Mouse (Mus musculus): Measurements from ENCODE around the gene Eif4a2.
A peak's percentile ranks its signal among the peaks of the same experiment; 100 is the strongest.
"Not testable (repeated sequence)": the region's sequence is repeated elsewhere in the genome, so short reads cannot be mapped to it uniquely, and the experiment has no call there.

Eif4a2 gene

GRCm38 (mm10) chr16:23093321-23093953, 13.8 kb upstream of the Eif4a2 start:
- Histone ChIP-seq H3K27me3 (ENCODE audit: insufficient read depth, low read length) (no peaks in the 10 kb centered on the region), H3K36me3 (ENCODE audit: insufficient read depth, low read length) (no peaks in the 10 kb centered on the region), H3K4me3 (replicated peaks; ENCODE audit: low read length) (no peak overlapping the region), H3K9me3 (ENCODE audit: low read length) (peaks cover 17% of the 10 kb centered on the region; the same call in 1 of the 2 replicates), H3K4me1 (replicated peaks; ENCODE audit: low read depth, low read length) (peaks cover 85% of the 10 kb centered on the region)
- TF ChIP-seq NANOG (IDR thresholded peaks at IDR 0.05; ENCODE audit: borderline replicate concordance, low read length) (no peak), CTCF (conservative IDR thresholded peaks at IDR 0.05; ENCODE audit: low read length) (no peak), POU5F1 (IDR thresholded peaks at IDR 0.05; ENCODE audit: borderline replicate concordance, low read length) (no peak)

- no peaks in the 10 kb centered on the region for H3K27me3 ChIP-seq (ENCODE audit: insufficient read depth, low read length)
- no peak for TF ChIP-seq CTCF (conservative IDR thresholded peaks at IDR 0.05; ENCODE audit: low read length)
- TF ChIP-seq POU5F1 (IDR thresholded peaks at IDR 0.05; ENCODE audit: borderline replicate concordance, low read length) = no peak
- no peak for TF ChIP-seq NANOG (IDR thresholded peaks at IDR 0.05; ENCODE audit: borderline replicate concordance, low read length)
- H3K9me3 ChIP-seq (ENCODE audit: low read length) = peaks cover 17% of the 10 kb centered on the region; the same call in 1 of the 2 replicates
- no peak overlapping the region for H3K4me3 ChIP-seq (replicated peaks; ENCODE audit: low read length)
- peaks cover 86% of the 10 kb centered on the region for H3K4me1 ChIP-seq (replicated peaks; ENCODE audit: low read depth, low read length)
- H3K36me3 ChIP-seq (ENCODE audit: insufficient read depth, low read length) = no peaks in the 10 kb centered on the region
These were observed 13.1 kb upstream of the Eif4a2 start for GRCm38 (mm10) chr16:23094136-23094535.

GRCm38 (mm10) chr16:23095581-23095980, 11.7 kb upstream of the Eif4a2 start:
- Histone ChIP-seq H3K4me1 (replicated peaks; ENCODE audit: low read depth, low read length) (peaks cover 76% of the 10 kb centered on the region), H3K9me3 (ENCODE audit: low read length) (peaks cover 17% of the 10 kb centered on the region; the same call in 1 of the 2 replicates)
- H3K27me3 ChIP-seq (ENCODE audit: insufficient read depth, low read length); H3K36me3 ChIP-seq (ENCODE audit: insufficient read depth, low read length); H3K4me3 ChIP-seq (replicated peaks; ENCODE audit: low read length): not testable (repeated sequence)

DNA sequence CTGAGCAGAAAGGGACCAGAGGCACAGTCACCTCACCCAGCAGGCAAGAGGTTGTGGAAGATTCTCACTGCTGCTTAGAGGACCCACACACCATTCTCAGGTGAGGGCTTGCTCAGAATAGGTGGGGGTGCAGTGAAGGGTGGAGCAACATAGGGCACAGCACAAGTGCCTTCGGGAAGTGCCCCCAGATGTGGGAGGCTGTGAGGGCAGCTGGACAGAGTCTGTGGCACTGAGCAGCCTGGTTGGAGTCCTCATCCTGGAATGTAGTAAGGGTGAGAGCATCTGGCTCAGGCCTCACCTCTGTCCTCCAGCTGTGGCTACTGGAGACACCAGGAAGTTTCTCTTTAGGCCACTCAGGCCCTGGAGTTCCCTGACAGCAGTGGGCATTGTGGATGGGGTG, 10.4 kb upstream of the Eif4a2 start:
- Histone ChIP-seq H3K4me1 (replicated peaks; ENCODE audit: low read depth, low read length) (peaks cover 73% of the 10 kb centered on the region), H3K9me3 (ENCODE audit: low read length) (peaks cover 17% of the 10 kb centered on the region; the same call in 1 of the 2 replicates), H3K4me3 (replicated peaks; ENCODE audit: low read length) (0 out of 2 replicates have a peak overlapping the region, but pooled peaks have one; percentile 20)
- H3K36me3 ChIP-seq (ENCODE audit: insufficient read depth, low read length); H3K27me3 ChIP-seq (ENCODE audit: insufficient read depth, low read length): not testable (repeated sequence)

GRCm38 (mm10) chr16:23097290-23098104, 9.7 kb upstream of the Eif4a2 start:
- not testable (repeated sequence) for H3K27me3 ChIP-seq (ENCODE audit: insufficient read depth, low read length); H3K36me3 ChIP-seq (ENCODE audit: insufficient read depth, low read length)
- Histone ChIP-seq H3K4me3 (replicated peaks; ENCODE audit: low read length) (peak overlapping the region; percentile 43; the same call in 1 of the 2 replicates), H3K4me1 (replicated peaks; ENCODE audit: low read depth, low read length) (peaks cover 67% of the 10 kb centered on the region), H3K9me3 (ENCODE audit: low read length) (peaks cover 17% of the 10 kb centered on the region; the same call in 1 of the 2 replicates)

- H3K36me3 ChIP-seq (ENCODE audit: insufficient read depth, low read length); H3K27me3 ChIP-seq (ENCODE audit: insufficient read depth, low read length): not testable (repeated sequence)
- TF ChIP-seq NANOG (IDR thresholded peaks at IDR 0.05; ENCODE audit: borderline replicate concordance, low read length) = peak; percentile 68
- H3K4me3 ChIP-seq (replicated peaks; ENCODE audit: low read length) = peak overlapping the region; percentile 82; the same call in 1 of the 2 replicates
- H3K4me1 ChIP-seq (replicated peaks; ENCODE audit: low read depth, low read length) = peaks cover 62% of the 10 kb centered on the region
- H3K9me3 ChIP-seq (ENCODE audit: low read length) = peaks cover 17% of the 10 kb centered on the region; the same call in 1 of the 2 replicates
These were observed 9.2 kb upstream of the Eif4a2 start for GRCm38 (mm10) chr16:23098105-23098452.

- no peaks in the 10 kb centered on the region for H3K27me3 ChIP-seq (ENCODE audit: insufficient read depth, low read length)
- peaks cover 5% of the 10 kb centered on the region; the same call in 1 of the 2 replicates for H3K9me3 ChIP-seq (ENCODE audit: low read length)
- peak overlapping the region; percentile 82 for H3K4me3 ChIP-seq (replicated peaks; ENCODE audit: low read length)
- H3K4me1 ChIP-seq (replicated peaks; ENCODE audit: low read depth, low read length) = peaks cover 62% of the 10 kb centered on the region
- TF ChIP-seq NANOG (IDR thresholded peaks at IDR 0.05; ENCODE audit: borderline replicate concordance, low read length) (no peak), POU5F1 (IDR thresholded peaks at IDR 0.05; ENCODE audit: borderline replicate concordance, low read length) (no peak), CTCF (conservative IDR thresholded peaks at IDR 0.05; ENCODE audit: low read length) (no peak)
- no peaks in the 10 kb centered on the region for H3K36me3 ChIP-seq (ENCODE audit: insufficient read depth, low read length)
These were observed 7.6 kb upstream of the Eif4a2 start for GRCm38 (mm10) chr16:23099632-23100031.

- TF ChIP-seq CTCF (conservative IDR thresholded peaks at IDR 0.05; ENCODE audit: low read length) = no peak
- TF ChIP-seq NANOG (IDR thresholded peaks at IDR 0.05; ENCODE audit: borderline replicate concordance, low read length) = no peak
- TF ChIP-seq POU5F1 (IDR thresholded peaks at IDR 0.05; ENCODE audit: borderline replicate concordance, low read length) = no peak
- Histone ChIP-seq H3K36me3 (ENCODE audit: insufficient read depth, low read length) (no peaks in the 10 kb centered on the region), H3K27me3 (ENCODE audit: insufficient read depth, low read length) (no peaks in the 10 kb centered on the region), H3K4me3 (replicated peaks; ENCODE audit: low read length) (peak overlapping the region; percentile 82), H3K4me1 (replicated peaks; ENCODE audit: low read depth, low read length) (peaks cover 62% of the 10 kb centered on the region), H3K9me3 (ENCODE audit: low read length) (peaks cover 5% of the 10 kb centered on the region; the same call in 1 of the 2 replicates)
These were observed 7.1 kb upstream of the Eif4a2 start for GRCm38 (mm10) chr16:23100099-23100575.

GRCm38 (mm10) chr16:23100613-23101012, 6.6 kb upstream of the Eif4a2 start:
- TF ChIP-seq POU5F1 (IDR thresholded peaks at IDR 0.05; ENCODE audit: borderline replicate concordance, low read length) = no peak
- no peak for TF ChIP-seq CTCF (conservative IDR thresholded peaks at IDR 0.05; ENCODE audit: low read length)
- no peak for TF ChIP-seq NANOG (IDR thresholded peaks at IDR 0.05; ENCODE audit: borderline replicate concordance, low read length)
- H3K4me1 ChIP-seq (replicated peaks; ENCODE audit: low read depth, low read length) = peaks cover 64% of the 10 kb centered on the region
- H3K36me3 ChIP-seq (ENCODE audit: insufficient read depth, low read length) = no peaks in the 10 kb centered on the region
- peak overlapping the region; percentile 82 for H3K4me3 ChIP-seq (replicated peaks; ENCODE audit: low read length)
- no peaks in the 10 kb centered on the region for H3K27me3 ChIP-seq (ENCODE audit: insufficient read depth, low read length)
- peaks cover 5% of the 10 kb centered on the region; the same call in 1 of the 2 replicates for H3K9me3 ChIP-seq (ENCODE audit: low read length)

Measured in E14TG2a.4 (cell line).